Mouse (Mus musculus) megakaryocyte, embryonic 14.5 days (primary cell): ENCODE data around the gene Dmp1.

Source experiments
- FLI1 ChIP-seq: IDR thresholded peaks from 2 replicates; pipeline ENCODE4 v1.6.1; 2012; ENCODE audit warnings: low read length, inconsistent platforms, mixed read lengths
- GATA1 ChIP-seq: IDR thresholded peaks from 3 replicates; pipeline ENCODE4 v1.6.1; 2012; ENCODE audit warnings: mixed read lengths, low read length, inconsistent platforms, borderline replicate concordance

DNA sequence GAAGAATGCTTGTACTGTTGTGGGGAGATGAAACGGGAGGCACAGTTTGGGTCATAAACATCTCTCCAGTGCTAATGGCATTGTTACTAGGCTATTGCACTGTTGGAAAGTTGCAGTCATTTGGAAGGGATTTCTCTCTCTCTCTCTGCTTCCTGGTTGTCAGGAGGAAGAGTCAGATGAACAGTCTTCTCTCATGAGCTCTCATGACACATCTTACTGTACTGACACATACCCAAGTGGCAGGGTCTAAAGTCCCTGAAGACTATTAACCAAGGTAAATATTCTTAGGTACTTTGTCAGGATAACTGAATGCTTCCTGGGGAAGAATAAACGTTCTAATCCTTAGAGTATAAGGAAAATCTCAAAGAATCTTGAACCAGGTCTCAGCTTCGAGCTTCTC lies 54.2 kb downstream of the Dmp1 start:
- no peak for TF ChIP-seq FLI1
- TF ChIP-seq GATA1, result no peak
